Mouse (Mus musculus) c-Kit-positive CD71-positive TER-119-negative erythroid progenitor cells, embryonic 14.5 days (primary cell): ENCODE measurements around the gene Pank2.
A peak's percentile ranks its signal among the peaks of the same experiment; 100 is the strongest.
"Not testable (repeated sequence)": the region's sequence is repeated elsewhere in the genome, so short reads cannot be mapped to it uniquely, and the experiment has no call there.

Experiments
- DNase-seq: peaks from one replicate; pipeline ENCODE4 v3.0.0-alpha.2; 2013; ENCODE audit warnings: low read depth

Pank2 gene

DNA sequence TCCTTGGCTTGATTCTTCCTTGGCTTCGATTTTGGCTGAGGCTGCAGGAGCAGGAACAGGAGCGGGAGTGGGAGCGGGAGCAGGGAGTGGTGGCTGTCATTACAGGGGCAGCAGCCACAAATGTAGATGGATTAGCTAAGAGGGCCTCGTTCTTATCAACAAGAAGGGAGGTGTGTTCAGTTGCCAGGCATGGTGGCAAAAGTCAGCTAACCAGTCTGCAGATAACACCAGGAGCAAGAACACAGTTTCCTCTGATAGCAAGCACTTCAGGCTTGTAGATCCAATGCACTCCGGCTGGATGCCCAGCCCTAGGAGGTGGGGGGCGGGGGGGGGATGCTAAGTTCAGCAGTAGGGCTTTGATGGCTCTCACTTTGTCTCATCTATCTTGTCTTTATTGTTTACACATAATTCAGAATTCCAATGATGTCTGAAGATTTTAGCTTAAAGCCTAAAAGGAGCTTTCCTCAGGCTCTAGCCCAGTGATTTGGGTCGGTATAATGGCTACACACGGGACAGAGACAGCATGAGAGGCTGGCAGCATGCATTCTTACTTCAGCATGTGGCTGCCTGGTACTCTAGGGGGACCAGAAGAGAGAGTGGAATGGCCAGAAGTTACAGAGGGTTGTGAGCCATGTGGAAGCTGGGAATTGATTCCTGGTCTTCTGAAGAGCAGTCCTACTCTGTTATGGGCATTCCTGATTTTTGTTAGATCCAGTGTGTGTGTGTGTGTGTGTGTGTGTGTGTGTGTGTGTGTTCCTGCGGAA is 1.6 kb upstream of the Pank2 start:
- peak; percentile 51 for DNase-seq

DNA sequence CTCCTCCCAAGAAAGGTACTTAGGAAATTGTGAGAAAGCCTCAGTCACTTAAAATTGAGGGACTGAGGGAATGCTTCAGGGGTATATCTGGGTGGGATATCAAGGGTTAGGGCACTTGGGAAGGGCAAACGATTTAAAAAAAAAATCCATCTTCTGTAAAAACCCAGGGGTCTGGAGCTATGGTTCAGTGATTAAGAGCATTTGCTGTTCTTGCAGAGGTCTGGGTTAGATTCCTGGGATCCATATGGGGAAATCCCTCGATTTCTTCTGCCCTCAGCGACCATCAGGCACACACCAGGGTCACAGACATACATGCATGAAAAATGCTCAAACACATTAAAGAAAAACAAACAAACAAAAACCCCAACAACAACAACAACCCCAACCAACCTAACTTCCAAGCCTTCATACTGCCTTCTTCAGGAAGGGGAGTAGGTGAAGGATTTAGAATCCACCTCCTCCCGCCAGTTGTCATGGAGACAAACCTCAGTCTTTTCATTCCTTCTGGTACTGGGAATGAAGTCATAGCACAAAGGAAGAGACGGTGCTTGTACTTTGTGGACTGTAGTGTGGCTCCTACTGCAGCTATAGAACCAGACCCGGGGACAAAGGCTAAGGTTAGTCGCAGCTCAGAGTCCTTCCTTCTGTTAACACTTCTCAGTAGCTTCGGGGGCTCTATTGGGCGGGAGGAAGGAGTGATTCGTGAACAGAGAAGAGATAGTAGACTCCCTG is 648 bp upstream of the Pank2 start:
- peak; percentile 46 for DNase-seq

DNA sequence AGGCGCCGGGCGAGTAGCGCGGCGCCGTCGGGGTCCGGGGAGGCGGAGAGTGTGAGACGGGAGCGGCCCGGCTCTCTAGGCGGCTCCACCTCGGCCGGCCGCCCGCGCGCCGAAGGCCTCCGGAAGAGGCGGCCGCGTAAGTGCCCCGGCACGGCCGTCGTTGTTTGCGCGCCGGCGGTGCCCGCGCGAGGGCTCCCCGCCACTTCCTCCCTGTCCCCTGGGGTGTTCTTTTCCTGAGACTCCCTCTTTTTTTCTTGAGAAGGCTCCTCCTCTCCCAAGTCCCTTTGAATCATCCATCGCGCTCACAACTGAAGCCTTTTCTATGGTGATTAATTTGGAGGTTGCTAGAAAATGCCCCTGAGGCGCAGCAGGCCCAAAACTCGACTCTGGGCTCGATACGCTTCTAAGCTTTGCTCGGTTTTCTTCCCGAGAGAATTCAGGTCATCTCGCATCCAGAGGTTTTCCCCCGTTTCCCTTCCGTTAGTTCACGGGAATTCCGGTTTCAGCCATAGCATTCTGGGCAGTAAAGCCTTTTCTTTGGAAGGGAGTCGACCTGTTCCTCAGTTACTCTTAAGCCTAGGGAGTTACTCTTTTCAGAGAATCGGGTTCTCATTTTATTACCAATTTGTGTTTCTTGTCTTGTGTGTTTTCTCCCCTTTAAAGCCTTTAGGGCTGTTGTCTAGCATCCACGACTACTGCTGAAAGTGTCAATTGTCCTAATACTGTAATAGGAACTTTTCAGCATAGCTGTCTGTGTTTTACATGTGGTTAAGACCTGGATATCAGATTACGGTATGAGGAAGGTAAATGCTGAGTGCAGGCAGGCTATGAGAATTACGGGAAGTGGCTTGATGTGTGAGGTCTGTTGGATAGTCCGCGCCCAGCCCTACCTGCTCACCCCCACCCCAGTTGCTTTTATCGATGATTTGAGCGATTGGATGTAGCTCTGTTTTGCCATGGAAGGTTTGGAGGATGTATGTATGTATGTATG is 680 bp downstream of the Pank2 start:
- peak; percentile 60 for DNase-seq

DNA sequence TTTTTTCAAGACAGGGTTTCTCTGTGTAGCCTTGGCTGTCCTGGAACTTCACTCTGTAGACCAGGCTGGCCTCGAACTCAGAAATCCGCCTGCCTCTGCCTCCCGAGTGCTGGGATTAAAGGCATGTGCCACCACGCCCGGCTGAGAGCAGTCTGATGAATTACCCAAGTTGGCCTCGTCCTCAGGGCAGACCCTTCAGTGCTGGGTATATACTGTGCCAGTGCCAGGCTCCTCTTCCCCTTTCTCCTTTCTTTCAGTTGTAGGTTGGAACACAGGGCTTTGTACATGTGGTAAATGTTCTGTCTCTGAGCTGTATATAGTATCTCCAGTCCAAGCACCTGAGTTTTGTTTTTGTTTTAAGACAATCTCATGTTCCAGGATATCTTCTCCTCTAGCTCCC is 1.7 kb downstream of the Pank2 start:
- DNase-seq, result no peak

DNA sequence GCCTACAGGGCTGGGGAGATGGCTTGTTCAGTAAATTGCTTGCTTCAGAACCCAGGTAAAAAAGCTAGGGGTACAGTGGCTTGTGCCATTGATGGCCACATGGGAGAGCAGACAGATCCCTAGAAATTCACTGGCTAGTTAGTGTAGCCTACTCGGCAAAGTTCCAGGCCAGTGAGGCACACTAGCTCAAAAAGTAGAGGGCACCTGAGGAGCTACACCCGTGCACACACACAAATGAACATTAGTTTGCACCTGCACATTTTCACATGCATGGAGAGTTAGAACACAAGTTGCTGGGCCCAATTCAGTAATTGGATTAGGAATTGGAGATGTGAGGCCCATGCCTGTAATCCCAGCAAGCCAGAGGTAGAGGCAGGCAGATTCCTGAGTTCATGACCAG is 2.8 kb downstream of the Pank2 start:
- DNase-seq, result no peak

DNA sequence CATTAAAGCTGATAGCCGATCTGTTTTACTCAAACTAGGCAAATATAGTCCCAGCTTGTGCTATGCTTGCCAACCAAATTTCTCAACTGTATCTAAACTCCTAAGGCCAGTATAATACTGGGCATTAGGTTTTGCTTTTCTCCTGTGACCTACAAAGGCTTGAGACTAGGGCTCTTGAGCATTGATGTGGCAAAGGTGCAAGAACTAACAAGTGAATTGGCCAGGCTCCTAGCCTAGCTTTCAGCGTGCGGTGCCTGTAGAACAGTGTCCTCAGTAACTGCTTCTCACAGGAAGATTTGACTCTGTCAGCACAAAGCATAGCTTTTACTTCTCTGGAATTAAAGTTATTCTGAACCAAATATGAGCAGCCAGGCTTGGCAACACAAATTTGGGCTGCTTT is 13.2 kb downstream of the Pank2 start:
- no peak for DNase-seq

DNA sequence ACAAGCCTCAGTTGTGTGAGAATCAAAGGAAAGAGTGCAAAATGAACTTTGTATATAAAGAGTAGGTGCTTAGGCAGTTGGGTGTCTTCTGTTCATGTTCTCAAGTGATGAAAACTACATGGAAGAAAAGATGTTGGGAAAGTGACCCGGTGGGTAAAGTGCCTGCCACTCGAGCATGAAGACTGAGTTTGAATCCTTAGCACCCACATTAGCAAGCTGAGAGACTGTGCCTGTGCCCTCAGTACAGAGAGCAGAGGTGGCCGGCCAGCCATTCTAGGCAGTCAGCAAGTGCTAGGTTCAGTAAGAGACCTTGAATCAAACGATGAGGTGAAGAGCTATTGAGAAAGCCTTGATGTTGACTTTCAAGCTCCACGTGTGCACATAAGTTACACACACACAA is 14.4 kb downstream of the Pank2 start:
- DNase-seq, result no peak

DNA sequence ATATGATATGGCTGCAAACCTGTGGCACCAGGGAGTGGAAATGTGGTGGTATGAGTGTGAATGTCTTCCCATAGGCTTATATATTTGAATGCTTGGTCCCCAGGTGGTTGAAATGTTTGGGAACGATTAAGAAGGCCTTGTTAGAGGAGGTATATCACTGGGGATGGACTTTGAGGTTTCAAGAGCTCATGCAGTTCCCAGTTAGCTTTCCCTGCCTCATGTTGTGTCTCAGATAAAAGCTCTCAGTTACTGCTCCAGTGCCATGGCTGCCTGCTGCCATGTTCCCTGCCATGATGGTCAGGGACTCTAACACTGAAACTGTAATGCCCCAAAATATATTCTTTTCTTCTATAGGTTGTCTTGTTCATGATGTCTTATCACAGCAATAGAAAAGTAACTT is 19.3 kb downstream of the Pank2 start:
- DNase-seq, result no peak

DNA sequence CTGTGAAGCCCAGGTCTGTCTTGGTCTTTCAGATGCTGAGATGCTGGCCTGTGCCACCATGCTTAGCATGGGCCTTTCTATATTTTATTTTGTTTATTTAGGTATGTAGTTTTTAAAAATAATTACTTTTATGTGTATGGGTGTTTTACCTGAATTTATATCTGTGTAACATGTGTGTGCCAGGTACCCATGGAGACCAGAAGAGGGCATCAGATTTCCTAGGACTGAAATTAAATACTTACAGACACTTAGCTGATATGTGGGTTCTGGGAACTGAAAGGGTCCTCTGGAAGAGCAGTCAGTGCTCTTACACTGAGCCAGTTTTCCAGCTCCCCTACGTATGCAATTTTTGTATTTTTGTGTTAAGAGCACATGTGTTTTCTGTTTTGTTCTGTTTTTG is 24.0 kb downstream of the Pank2 start:
- no peak for DNase-seq

DNA sequence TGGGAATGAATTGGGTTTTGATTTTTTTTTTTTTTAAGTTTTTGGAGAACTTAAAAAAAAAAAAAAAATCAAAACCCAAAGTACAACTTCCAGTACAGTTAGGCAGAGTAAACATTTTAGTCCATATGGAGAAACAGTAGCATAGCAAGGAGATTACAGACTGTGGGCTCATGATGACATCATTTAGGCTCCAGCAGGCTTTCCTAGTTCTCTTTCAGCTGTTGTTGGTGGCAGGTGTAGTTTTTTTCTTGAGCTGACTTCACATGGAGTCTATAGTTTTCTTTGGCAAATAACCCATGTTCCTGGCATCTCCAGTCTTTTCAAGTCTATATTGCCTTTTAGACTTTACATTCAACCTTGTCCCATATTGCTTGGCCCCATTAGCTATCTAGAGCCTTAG is 28.4 kb downstream of the Pank2 start:
- DNase-seq, result no peak

DNA sequence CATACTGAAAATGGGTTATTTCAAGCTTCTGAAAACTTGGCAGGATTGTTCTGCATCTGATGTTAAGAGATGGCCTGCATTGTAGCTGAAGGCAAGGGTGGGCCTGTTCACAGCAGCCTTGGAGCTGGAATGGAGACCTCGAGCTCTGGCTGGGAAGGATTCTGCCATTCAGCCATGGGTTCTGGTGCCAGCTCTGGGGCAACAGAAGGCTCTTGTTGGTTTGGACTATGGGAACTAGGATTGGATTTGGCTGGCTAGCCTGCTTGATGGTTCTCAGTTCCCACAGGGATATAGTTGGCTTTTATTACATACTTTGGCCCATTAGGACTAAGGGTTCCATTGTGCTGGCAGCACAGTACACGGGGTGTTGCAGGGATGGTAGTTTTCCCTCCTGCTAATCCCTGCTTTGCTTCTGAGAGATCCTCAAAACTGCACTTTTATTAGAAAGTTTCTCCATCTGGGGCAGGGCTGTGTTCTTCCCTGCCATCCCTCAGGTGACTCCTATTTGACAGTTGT is 34.5 kb downstream of the Pank2 start:
- no peak for DNase-seq

DNA sequence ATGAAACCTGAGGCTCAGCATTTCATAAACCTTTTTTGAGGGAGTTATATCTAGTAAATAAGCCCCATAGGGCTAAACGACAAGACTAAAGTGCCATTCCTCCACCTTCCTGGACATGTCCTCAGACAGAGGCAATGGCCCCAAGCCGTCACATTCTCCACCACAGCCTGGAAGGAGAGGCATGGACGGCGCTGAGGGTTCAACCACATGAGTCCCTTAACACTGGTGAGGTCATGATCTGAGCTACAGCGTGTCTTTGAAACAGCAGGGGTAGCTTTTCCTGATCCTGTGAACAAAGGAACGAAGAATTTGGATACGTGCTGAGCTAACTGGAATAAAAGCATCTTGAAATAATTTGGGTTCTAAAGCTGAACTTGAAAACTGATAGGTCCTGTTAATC is 36.4 kb downstream of the Pank2 start:
- not testable (repeated sequence) for DNase-seq

DNA sequence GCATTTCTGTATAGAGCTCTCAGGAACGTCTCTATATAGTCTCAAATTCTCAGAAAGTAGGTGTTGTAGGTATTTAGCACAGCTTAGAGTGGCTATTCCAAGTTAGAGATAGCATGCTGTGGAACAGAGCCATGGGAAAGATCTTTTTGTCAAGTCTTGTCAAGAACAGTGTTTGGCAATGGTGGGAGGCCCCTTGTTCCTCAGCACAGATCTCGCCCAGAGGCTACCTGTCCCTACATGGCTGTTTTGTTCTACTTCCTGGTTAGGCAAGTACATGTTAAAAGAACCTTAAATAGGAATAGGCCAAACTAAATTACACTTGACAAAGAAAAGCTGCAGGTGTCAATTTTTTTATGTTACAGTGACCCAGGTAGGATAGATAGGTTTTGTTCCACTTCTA is 38.2 kb downstream of the Pank2 start:
- no peak for DNase-seq

DNA sequence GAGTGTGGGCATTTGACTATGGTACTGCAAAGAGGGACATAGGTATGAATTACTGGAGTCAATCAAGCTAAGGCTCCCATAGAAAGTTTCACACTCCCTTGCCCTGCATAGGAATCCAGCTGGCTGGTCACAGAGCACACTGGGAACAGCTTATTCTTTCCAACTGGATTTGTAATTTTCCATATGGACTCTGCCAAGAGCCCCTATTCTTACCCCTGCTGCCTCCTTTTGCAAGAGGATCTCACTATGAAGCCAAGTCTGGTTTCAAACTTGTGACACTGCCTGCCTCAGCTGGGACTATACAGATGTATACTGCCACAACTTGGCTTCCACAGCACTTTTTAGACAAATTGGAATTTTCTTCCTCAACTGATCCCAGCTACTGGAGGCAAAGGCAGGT is 39.3 kb downstream of the Pank2 start:
- no peak for DNase-seq

DNA sequence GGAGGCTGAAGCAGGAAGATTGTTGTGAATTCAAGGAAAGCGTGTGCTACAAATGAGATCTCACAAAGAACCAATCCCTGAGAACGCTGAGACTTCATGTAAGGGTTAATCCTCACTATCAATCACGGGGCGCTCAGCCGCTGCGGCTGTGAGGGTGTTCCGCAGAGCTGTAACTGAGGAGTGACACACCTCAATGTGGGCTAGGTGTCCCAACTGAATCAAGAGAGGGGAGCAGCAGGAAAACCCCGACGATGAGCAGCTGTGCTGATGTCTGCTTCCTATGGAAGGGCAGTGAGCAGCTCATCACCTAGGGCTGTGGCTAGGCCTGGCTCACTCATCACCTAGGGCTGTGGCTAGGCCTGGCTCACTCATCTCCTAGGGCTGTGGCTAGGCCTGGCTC is 42.2 kb downstream of the Pank2 start:
- DNase-seq, result no peak

DNA sequence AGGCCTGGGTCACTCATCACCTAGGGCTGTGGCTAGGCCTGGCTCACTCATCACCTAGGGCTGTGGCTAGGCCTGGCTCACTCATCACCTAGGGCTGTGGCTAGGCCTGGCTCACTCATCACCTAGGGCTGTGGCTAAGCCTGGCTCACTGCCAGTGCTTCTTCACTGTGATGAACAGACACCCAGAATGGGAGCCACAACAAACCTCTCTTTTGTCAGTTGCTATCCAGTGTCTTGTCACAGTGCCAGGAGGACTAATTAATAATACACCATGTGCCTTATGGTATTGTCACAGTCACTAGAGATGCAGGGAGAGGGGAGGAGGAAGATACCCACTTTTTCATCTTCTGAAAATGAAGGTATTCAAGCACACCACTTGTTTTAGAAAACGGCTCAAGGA is 42.9 kb downstream of the Pank2 start:
- DNase-seq, result not testable (repeated sequence)

DNA sequence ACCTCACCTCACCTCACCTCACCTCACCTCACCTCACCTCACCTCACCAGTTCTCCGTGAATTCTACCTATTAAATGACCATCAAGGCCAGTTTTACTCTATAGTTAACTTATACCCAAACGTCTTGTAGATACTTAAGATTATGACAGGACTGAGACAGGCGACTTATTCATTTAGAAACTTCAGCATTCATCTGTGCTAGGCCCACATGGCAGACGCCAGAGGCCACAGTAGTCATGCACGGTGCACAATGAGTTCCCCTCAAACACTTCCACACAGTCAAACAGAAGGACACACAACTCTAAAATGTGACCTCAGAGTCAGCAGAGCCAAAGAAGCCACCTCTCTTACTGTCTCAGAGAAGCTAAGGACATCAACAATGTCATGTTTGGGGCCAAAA is 45.1 kb downstream of the Pank2 start:
- no peak for DNase-seq

DNA sequence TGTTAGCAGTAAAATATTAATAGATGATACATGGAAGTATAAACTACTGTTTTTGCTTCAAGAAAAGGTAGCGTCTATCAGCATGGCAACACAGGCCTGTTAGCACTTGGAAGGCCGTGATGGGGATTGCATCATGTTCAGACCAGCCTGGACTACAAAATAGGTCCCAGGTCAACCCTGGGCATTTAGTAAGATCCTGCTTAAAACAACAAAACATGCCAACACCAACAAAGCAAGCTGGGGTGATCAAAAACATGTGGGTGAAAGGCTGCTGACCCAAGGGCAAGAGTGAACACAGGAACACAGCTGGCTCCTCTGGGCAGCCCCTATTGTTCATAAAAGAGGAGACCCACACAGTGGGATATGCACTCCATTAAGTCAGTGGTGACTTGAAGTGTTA is 45.5 kb downstream of the Pank2 start:
- no peak for DNase-seq

DNA sequence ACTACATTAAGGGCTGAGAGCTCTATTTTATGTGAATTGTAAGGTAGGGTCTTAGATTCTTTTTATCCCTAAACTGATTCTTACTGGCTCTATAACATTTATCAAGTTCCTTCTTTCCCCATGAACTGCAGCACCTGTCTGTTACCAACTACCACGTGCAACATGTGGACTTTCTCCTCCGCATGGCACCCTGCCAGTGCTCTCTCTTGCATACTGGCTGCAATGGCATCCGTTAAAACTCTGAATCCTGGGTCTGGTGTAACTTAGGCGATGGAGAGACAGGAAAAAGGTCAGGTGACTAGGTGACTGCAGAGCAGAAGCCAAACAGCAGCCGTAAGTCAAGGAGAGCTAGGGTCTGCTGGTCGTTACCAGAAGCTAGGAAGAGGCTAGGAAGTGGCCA is 47.0 kb downstream of the Pank2 start:
- DNase-seq, result no peak

DNA sequence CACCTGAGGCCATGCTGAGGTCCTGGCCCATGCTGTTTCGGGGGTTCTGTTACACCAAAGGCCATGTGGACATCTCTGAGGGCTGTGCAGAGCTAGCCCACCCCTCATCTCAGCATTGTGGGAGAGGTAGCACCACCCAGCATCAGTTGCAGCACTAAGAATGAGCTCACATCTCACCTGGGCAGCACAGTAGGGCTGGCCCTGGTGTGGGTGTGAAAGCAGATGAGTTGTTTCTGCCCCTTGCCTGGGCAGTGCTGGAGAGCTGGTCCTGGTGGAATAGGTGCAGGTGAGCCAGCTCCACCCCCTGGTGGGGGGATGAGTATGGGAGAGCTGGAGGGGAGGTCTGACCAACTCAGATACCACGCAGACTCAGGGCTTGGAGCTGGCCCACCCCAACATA is 53.9 kb downstream of the Pank2 start:
- DNase-seq, result no peak

DNA sequence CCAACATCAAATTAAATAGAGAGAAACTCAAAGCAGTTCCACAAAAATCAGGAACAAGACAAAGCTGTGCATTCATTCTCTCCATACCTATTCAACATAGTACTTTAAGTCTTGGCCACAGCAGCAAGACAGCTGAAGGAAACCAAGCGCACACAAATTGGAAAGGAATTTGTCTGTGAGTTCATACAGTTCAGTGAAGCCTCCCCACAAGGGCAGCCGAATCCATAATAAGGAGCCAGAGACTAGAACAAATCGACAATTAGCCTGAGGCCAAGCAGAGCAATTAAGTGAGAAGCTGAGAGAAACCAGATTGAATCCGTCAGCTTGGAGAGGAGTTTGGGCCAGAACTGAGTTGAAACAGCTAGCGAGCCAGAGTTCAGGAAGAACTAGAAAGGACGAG is 57.1 kb downstream of the Pank2 start:
- DNase-seq, result no peak

DNA sequence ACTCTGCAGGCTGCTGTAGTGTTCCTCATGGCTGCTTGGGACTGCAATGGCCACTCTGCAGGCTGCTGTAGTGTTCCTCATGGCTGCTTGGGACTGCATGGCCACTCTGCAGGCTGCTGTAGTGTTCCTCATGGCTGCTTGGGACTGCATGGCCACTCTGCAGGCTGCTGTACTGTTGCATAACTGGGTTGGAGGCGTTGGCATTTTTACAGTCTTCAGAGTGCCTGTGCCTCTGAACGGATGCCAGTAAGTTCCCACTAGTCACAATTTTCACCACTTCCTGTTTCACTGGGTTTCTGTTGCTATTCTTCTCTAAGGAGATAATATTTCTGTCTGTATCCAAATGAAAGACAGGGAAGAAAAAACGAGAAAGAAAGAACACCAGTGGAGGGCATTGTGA is 58.9 kb downstream of the Pank2 start:
- DNase-seq, result not testable (repeated sequence)
